In genomic region chr1:71648166-71648565, GRCm38 (mm10) we compare ENCODE assay signal across 31 mouse cellular contexts. TPM values are rescaled to one million over a fixed set of nuclear protein-coding genes. Genes with fewer than 3 reads are reported as not detected.
DNase-seq lines count a peak whose midpoint lies in the region; ATAC-seq and TF ChIP-seq lines count a peak whose summit lies in the region.
"Had no signal": no experiment of that assay in that cellular context is flagged by ENCODE, and none has a peak within 500 bp of the region (broad histone marks: within the 10 kb centered on the region; RNA-seq: fewer than 3 reads in every experiment).

No protein-coding gene starts in this region.

- no peaks in the 10 kb centered on the region for H3K27me3 ChIP-seq in heart, embryonic 14.5 days (ENCODE audit: control insufficient read depth, insufficient read depth, low read length)
- H3K27me3 ChIP-seq in lung, postnatal 0 days (replicated peaks; ENCODE audit: insufficient read depth, low read length), result no peaks in the 10 kb centered on the region
- H3K27me3 ChIP-seq: kidney, embryonic 15.5 days; lung, embryonic 15.5 days had no signal

- TF ChIP-seq CTCF in lung, postnatal 0 days (IDR thresholded peaks at IDR 0.05), result no peak

- H3K9me3 ChIP-seq in heart, embryonic 14.5 days (ENCODE audit: control insufficient read depth, low read length), result no peaks in the 10 kb centered on the region
- H3K9me3 ChIP-seq in lung, postnatal 0 days (ENCODE audit: low read length), result no peaks in the 10 kb centered on the region
- H3K9me3 ChIP-seq: forebrain, embryonic 12.5 days; kidney, embryonic 15.5 days; lung, embryonic 15.5 days; midbrain, embryonic 12.5 days; neural tube, embryonic 13.5 days had no signal

- peaks cover 79% of the 10 kb centered on the region for H3K36me3 ChIP-seq in heart, embryonic 14.5 days (ENCODE audit: control insufficient read depth, insufficient read depth, low read length)
- peaks cover 3% of the 10 kb centered on the region; the same call in 1 of the 2 replicates for H3K36me3 ChIP-seq in lung, postnatal 0 days (ENCODE audit: insufficient read depth, low read length)

- no peak overlapping the region for H3K9ac ChIP-seq in heart, embryonic 14.5 days (ENCODE audit: low read length)
- no peak overlapping the region for H3K9ac ChIP-seq in lung, postnatal 0 days (replicated peaks; ENCODE audit: low read depth)
- H3K9ac ChIP-seq: forebrain, embryonic 12.5 days; forebrain, postnatal 0 days; kidney, embryonic 15.5 days; liver, embryonic 14.5 days; lung, embryonic 15.5 days; midbrain, embryonic 12.5 days; neural tube, embryonic 13.5 days had no signal

- intact Hi-C loops in heart, postnatal 36 days (cut with DNase I), result no loop called here

- no peak overlapping the region for H3K4me3 ChIP-seq in heart, embryonic 14.5 days (ENCODE audit: control insufficient read depth in 1 of 2, insufficient read depth in 1 of 2, low read depth in 1 of 2, low read length in 2 of 2)
- H3K4me3 ChIP-seq in lung, postnatal 0 days (ENCODE audit: low read depth, low read length), result no peak overlapping the region
- H3K4me3 ChIP-seq: forebrain, embryonic 12.5 days; heart, adult 2 months; kidney, embryonic 15.5 days; layer of hippocampus, adult 2 months; lung, embryonic 15.5 days; megakaryocyte, embryonic 14.5 days; midbrain, embryonic 12.5 days; neural tube, embryonic 13.5 days had no signal

- H3K4me1 ChIP-seq in heart, embryonic 14.5 days (ENCODE audit: control insufficient read depth in 2 of 2, insufficient read depth in 2 of 2, low read length in 2 of 2), result peaks cover 2 to 8% of the 10 kb centered on the region in 2 experiments; a peak in 2 of 4 replicates
- no peaks in the 10 kb centered on the region for H3K4me1 ChIP-seq in lung, postnatal 0 days (ENCODE audit: insufficient read depth, low read depth, low read length)
- H3K4me1 ChIP-seq: neural tube, embryonic 13.5 days had no signal

- DNase-seq in heart, postnatal 36 days, result no peak
- no peak for DNase-seq in lung, postnatal 0 days (ENCODE audit: low spot score)
- no peak for DNase-seq in lung, postnatal 4 days
- peak; percentile 73 for DNase-seq in R1 (ENCODE audit: low read depth, low spot score)
- no peak for DNase-seq in layer of hippocampus, postnatal 25 days (ENCODE audit: extremely low spot score in 1 of 2, low spot score in 1 of 2)
- no peak for DNase-seq in right cerebral cortex, postnatal 10 days (ENCODE audit: low spot score in 2 of 2)
- DNase-seq: adrenal gland, adult 2 months; adrenal gland, postnatal 36 days; B cell, adult 2 months; cerebellum, adult 2 months; cerebellum, postnatal 14 days; forebrain, postnatal 0 days; heart, adult 2 months; kidney, adult 18-20 months; kidney, postnatal 36 days; lung, postnatal 36 days; right cerebral cortex, postnatal 14 days; thymus, adult 18-20 months; thymus, postnatal 25 days had no signal

- no peak overlapping the region for H3K27ac ChIP-seq in heart, embryonic 14.5 days (replicated peaks in 1 of 2; ENCODE audit: control insufficient read depth in 1 of 2, insufficient read depth in 1 of 2, low read depth in 2 of 2, low read length in 2 of 2)
- no peak overlapping the region for H3K27ac ChIP-seq in lung, postnatal 0 days (ENCODE audit: low read length)
- H3K27ac ChIP-seq: forebrain, embryonic 12.5 days; heart, adult 2 months; kidney, embryonic 15.5 days; layer of hippocampus, adult 2 months; liver, embryonic 14.5 days; lung, embryonic 15.5 days; midbrain, embryonic 12.5 days; neural tube, embryonic 13.5 days; stomach, postnatal 0 days had no signal

- peak overlapping the region; percentile 16; the same call in 1 of the 2 replicates for H3K4me2 ChIP-seq in heart, embryonic 14.5 days (ENCODE audit: low read length)
- peak overlapping the region; percentile 34 for H3K4me2 ChIP-seq in lung, postnatal 0 days (replicated peaks; ENCODE audit: low read depth, low read length)
- H3K4me2 ChIP-seq: forebrain, embryonic 12.5 days; kidney, embryonic 15.5 days; lung, embryonic 15.5 days; midbrain, embryonic 12.5 days; neural tube, embryonic 13.5 days had no signal

- 78% methylated on average over 7 of the region's 7 CpGs for WGBS in heart, embryonic 14.5 days
- WGBS in lung, postnatal 0 days, result 83% methylated on average over 7 of the region's 7 CpGs

- no peak for ATAC-seq in heart, embryonic 14.5 days (ENCODE audit: insufficient number of reproducible peaks, insufficient read depth, low FRiP score, low read depth)
- no peak for ATAC-seq in lung, postnatal 0 days
- ATAC-seq: activated CD4-positive, CD25-positive, alpha-beta regulatory T cell, adult 4 months; forebrain, postnatal 0 days; hindbrain, embryonic 16.5 days had no signal

- no peak for TF ChIP-seq EP300 in lung, postnatal 0 days (IDR thresholded peaks at IDR 0.05)

RNA-seq across cellular contexts. Expression of gene Fn1, which starts 4.8 kb away (rescaled TPM):
- 215 and 242 TPM in 2 replicates for polyA plus RNA-seq in heart, embryonic 14.5 days (2014; fragmentation: Nextera tagmentation; extraction: Ambion mirVana)
- 100 to 1,000 TPM in 1 of 2 experiments, 10 to 100 TPM in 1; 86.6 to 106 TPM for total RNA-seq in heart, postnatal 36 days (2021)
- 250 and 295 TPM in 2 replicates for polyA plus RNA-seq in lung, postnatal 0 days (2015; fragmentation: Nextera tagmentation; extraction: Ambion mirVana)
- 10 to 100 TPM; 32.8 to 57.2 TPM for total RNA-seq in layer of hippocampus, postnatal 25 days (2021)
